Mouse (Mus musculus) c-Kit-negative CD71-positive TER-119-positive erythroid progenitor cells, embryonic 14.5 days (primary cell): ENCODE measurements around the gene Ttc39b.

Experiments
- DNase-seq: peaks from one replicate; pipeline ENCODE4 v3.0.0-alpha.2; 2013; ENCODE audit warnings: low read depth, low spot score

The Ttc39b gene

DNA sequence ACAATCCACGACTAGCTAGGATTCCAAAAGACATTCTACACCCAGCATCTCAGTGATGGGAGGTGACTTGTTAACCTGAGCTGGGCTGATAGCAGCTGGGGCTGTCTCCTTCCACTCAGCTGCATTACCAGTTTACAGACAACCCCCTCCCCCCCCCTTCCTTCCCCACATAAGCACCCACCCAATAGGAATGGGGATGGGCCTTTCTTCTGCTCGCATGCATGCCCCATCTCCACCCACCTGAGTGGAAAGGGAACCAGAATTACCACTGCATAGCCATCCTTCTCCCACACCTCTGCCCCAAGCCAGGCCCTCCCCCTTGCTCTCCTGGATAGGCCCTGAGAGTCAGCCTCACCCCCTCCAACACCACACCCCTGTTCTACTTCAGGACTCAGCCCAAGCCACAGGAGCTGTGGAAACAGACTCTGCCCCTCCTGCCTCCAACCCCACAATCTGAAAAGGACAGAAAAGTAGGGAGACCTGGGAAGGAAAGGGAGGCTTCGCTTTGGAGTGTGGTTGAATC, 6.2 kb downstream of the Ttc39b start:
- no peak for DNase-seq

DNA sequence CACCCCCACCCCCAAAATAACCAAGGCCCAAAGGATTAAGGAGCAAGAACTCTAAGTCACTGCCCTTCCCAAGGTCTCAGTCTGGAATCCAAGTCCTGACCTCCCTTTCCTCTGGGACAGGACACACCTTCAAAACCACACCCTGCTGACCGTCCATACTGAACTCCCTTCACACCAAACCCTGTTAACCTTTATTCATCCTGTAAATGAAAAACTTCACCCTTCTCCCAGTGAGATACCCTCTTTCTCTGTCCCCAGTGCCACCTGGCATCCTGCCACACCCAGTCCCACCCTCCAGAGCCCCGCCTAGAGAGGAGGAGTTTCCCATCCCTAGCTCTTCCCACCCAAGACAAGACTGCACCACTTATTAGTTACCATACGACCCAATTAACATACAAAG, 7.3 kb downstream of the Ttc39b start:
- no peak for DNase-seq

DNA sequence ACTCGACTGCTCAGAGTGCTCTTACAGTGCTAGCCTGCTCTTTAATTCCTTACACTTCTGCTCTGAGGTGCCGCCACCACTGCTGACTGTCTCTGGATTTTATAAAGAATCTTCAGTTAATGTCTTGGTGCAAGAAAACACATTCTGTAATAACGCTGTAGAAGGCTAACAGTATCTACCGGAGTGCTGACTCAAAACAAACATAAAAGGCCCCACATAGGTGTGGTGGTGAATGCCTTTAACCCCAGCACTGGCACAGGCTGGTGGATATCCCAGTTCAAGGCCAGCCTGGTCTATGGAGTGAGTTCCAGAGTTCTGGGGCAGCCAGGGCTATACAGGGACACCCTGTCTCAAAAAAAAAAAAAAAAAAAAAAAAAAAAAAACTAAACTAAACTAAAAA, 8.1 kb downstream of the Ttc39b start:
- DNase-seq = no peak

DNA sequence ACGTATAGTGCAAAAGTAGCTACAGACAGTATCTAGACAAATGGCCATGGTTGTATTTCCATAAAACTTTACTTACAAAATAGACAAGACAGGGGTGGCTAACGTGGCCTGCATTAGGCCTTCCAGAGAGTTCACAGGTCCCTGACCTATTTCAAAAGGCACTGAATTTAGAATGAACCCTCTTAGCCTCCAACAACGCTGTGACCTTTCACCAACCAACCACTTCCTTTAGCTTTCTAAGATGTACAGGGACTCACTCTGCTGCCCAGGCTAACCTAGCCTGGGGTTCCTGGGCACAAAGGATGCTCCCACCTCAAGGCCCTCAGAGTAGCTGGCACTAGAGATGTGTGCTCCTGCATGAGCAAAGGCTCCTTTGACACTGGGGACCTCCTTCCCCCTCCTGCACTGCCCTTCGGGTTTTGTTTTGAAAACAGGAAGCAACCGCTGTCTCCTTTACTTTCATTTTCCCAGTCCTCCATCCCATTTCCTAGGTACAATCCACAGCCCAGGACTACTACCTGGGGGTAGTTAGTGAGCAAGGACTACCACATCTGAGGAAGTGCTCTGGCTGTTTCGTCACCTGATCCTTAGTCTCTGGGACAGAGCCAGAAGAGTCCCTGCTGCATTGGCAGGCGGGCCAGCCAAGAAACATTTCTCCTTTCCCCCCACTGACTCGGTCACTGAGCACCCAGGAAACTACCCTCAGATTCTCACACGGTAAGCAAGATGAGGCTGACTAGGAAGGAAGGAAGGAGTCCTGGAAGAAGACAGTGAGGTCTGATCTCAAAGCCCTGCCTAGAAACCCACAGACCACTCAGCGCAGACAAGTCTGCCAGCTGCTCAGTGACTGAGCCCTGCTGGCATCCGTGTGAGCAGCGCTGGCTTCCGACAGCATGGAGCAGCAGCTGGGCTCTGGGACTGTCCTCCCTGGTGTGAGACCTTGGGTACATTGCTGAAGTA, 8.9 kb downstream of the Ttc39b start:
- DNase-seq = no peak

DNA sequence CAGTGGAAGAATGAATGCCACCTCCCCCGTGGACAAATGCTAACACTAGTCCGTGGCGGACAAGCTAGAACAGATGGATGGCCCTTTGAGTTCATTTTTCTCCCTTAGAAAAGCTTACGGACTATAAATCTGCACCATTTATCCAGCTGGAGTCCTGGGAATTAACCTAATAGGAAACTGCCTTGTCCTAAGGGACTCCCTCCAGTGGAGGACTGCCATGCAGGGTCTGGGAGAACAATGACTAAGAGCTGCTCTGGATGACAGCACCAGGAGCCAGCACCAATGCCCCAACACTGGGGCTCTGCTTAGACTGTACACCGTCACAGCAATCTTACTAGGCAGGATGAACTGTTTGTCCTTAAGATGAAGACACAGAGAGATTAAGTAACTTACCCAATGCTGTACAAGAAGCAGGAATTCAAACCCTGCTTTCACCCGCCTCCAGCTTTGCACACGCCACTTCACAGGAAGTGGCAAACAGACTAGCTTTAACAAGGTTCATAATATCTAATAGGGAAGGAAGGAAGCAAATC, 9.7 kb downstream of the Ttc39b start:
- DNase-seq = no peak

DNA sequence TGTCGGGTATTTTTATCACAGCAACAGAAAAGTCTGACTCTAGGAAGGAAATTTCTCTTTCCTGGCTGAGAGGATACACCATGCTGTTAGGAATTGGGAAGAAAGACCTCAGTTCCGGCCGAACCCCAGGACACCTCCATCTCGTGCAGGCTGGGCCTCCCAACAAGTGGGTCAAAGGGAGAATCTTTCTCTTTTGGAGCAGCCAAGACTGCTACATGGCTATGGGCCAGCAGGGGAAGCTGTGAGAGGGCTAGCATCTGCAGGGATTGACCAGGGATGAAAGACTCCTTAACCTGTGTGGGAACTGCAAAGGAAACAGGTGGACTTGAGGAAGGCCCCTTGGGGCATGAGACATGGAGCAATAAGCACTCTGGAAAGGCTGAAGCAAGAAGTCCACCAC, 11.7 kb downstream of the Ttc39b start:
- no peak for DNase-seq

DNA sequence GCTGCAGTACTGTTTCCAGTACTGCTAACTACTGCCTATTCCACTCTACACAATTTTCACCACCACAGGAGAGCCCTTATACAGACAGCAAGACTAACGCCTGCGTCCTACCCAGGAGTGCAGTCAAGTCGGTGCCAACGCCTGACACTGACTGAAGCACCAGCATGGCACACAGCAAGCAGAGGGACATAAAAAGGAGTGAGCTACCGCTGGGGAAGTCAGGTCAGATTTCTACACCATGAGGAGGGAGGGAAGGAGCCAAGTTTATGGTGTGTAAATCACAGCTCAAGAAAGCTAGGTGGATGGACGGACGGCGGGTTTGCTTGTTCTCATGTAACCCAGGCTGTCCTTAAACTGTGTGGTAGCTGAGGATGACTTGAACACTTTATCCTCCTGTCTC, 12.6 kb downstream of the Ttc39b start:
- no peak for DNase-seq

DNA sequence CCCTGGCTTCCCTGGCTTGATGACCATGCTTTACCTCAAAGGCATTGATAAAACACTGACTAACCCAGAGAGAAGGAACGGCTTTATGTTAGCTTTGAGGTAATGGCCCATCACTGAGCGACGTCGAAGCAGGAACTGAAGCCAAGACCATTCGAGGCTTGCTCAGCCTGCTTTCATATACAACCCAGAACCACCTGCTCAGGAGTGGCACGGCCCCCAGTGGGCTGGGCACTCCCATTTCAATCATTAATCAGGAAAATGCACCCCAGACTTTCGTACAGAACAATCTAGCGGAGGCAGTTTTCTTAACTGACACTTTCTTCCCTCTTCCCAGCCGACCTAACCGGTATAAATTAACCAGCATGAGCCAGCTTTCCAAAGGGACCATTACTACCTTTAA, 13.1 kb downstream of the Ttc39b start:
- DNase-seq = no peak

DNA sequence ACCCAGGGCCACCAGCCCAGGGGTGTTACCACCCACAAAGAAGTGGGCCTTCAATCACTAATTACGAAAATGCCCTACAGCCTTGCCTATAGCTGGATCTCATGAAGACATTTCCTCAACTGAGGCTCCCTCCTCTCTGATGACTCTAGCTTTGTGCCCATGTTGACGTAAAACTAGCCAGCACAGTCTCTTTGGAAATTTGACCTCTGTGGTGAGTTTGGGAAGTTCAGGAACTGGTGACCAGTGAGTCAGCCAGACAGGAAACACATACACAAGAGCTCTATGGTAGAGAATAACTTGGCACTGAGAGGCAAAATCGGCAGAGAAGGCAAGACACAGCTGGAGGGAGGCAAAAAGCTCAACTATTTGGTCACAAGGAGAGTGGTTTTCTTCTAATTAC, 15.1 kb downstream of the Ttc39b start:
- DNase-seq = no peak

DNA sequence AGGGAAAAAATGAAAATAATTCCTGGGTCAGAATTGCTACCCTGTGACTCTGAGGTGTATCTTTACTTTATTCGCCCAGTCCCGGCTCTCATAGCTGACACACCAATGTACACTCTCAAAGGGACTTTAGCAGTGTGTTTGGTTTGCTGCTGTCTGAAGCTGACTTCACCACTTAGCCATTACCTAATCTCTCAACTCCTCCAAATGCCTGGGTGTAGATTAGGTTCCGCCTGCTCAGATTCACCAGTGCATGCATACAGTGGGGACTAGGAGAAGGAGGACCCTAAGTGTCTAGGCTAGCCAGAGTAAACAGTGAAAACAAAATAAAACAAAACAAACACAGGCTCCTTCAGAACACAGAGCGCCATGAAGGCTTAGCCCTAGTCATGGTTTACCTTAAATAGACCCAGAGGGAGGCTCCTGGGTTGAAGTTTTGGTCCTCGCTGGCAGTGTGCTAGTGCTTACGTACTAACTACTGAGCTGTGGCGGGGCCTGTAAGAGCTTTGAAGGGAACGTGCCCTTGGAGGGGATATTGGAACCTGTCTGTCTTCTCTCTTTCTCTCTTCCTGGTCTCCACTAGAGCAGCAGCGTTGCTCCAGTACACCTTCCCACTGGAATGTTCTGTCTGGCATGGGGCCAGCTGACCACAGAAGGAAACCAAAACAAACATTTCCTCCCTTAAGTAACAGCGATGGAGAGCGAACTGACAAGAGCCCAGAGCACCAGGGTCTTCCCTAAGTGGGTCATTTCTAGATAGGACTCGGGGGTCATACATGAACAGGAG, 16.2 kb downstream of the Ttc39b start:
- no peak for DNase-seq

DNA sequence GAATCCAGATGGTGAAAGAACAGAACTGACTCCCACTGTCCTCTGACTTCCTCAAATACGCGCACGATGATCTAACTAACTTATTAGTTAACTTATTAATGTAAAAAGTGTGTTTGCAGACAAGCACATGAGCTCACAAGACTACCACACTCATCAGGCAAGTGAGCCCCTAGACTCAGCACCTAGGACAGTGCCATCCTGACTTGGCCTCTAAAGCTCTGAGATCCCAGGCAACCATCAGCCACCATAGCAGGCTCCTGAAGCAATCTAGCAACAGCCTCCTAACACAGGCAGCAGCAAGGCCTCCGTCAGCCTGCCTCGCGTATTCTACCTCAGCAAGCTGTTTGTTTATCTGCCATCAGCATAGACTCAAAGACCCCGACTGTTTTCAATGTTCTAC, 17.2 kb downstream of the Ttc39b start:
- DNase-seq = no peak

DNA sequence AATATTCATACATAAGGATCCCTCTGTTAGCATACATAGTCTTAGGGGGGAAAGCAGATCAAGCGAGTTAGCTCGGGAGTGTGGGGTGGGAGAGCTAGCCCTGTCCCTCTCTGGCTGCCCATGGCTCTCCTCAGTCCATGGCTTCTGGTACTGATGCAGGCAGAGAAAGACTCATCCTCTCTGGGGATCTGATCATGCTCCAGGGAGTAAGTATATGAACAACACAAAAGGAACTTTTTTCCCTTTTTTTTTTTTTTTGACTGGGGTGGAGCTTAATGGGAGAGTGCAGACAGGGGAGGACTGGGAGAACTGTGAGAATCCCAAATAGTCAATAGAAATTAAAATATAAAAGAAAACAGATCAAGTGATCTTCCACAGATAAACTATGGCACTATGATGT, 19.0 kb downstream of the Ttc39b start:
- DNase-seq = no peak

DNA sequence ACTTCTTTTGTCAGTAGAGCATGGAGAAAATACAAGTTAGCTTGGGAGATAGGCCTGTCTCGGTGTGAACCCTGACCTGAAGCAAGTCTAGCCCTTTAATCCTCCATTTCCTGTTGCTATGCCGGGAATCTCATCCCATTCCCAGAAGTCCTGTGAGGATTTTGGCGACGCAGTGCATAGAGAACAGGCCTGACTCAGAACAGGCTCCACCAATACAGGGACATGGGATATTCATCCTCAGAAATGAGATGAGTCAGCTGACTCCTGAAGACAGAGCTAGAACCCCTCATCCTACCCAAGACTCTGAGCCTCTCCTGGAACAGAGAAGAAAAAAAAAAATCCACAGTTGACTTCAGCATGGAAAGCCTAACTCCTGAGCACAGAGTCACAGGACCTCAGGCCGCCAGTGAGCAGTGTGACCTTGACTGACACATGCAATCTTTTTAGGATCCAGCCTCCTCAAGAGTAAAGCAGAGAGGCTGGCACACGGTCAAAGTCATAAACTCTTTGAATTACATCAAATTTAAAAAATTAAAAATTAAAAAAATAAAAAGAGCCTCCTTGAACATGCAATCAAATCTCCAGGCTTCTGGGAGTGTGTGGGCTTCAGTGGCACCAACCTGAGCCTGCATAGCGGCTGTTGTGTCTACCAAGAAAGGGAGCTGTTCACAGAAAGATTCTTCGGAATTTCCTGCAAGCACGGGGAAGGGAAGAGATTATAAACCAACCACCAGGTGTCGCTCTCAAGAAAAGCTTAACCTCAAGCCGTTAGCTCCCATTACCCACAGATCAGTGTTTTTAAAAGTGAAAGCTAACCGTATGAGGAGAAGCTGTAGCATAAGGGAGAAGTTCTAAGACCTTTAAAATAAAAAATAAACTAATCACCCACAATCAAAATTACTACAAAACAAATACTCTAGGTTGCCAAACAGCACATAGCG, 20.9 kb downstream of the Ttc39b start:
- peak; percentile 20 for DNase-seq

DNA sequence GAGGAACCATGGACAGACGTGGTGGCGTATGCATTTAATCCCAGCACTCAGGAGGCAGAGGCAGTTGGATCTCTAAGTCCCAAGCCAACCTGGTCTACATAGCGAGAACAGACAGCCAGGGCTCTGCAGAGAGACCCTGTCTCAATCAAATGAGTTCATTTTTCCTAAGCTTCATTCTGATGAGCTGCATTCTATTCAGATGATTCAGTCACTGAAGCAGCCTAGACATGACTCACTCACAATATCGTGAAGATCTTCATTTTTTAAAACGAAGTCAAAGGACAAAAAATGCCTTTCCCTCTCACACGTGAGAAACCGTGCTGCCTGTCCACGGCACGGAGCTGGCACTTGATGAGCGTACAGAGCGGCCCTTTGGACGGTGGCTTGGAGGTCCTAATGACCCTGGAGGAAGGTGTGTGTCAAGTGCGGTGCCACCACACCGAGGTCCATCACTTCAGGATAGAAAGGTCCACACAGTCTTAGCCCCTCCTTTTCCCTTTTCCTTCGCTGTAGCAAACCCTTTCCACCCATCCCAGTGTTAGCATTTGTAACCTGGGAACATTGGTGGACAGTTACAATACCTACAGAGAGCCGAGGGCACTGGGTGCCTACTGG, 21.8 kb downstream of the Ttc39b start:
- no peak for DNase-seq

DNA sequence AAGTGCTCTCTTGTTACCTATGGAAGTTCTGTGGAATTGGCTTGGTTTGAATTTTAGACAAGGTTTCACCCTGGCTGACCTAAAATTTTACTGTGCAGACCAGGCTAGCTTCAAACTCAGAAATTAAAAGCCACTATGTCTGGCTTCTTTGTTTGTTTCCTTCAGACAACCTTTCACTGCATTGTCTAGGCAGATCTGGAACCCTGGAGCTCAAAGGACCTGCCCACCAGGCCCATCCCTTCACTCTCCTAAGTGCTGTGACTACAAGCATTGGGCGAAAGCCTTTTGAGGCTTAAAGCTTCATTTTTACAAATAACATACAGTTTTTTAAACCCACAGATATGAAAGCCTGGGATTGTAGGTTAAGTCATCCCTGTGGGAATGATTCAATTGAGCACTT, 22.3 kb downstream of the Ttc39b start:
- DNase-seq = no peak

DNA sequence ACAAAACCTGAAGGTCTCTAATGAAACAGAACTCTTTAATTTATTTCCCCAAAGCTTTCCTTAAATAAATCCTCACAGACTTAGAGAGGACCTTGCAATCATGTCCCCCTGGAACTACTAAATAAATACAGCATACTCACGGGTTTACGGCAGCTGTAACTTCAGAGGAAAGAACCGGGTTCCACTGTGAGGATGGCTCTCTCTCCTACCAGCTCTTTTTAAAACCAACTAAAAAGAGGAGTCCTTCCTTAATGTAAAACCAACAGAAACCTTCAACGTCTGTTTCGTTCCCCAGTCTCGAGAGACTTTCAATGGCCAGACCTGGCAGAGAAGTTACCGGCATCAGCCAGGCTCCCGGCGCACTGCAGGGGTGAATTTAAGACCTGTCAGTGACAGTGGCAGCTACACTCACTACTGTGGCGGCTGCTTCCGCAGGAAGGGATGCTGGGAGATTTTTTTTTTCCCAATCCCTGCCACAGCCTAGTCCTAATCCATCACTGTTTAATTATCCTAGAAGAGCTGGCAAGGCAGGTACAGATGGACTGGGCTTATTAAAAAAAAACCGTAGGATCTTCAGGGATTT, 39.2 kb downstream of the Ttc39b start:
- DNase-seq = no peak

DNA sequence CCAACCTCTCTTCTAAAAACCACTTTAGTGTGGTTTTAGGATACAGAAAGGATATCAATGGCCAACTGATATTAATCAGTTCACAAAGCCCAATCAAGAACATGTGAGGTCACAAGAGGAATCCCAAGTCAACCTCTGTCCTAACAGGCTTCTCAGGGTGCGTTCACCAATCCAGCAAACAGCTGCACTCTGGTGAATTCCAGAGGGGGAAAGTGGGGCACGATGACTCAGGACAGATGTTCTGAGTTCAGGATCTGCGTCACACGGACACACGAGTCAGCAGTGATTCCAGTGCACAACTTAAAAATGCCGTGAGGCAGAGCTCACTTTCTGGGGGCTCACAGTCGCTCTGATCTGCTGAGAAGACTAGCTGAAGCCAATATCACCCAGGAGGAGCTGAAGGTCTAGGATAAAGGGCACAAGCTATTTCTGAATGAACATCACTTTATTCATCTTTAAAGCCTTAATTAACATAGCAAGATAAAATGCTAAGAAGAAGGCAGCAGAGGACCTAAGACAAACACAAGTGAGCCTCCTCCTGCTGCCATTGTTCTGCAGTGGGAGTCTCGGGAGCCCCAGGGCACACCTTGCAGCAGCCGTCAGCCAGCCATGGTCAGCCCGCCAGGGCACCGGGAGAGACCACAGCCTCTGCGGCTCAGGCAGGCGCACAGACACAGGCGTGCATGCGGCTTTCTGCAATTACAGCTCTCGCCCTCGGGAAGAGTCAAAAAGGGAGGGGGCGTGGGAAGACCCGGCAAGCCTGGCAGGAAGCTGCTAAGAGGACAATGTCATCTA, 39.9 kb downstream of the Ttc39b start:
- no peak for DNase-seq

DNA sequence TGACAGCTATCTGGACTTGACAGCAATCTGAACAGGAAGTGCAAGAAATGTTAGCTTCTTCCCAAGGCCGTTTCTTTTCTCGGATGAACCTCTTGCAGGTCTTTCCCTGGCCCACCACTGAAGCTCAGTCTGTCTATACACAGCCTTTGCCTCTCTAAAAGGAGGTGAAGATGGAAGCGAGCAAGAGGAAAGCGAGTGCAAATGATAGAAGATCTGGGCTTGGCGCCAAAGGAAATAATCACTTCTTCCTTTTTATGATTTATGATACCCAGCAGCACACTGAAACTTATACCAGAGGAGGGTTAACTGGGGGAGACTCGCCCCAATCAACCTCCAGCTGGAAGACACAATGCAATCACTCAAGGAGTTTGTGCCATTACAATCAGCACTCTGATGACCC, 41.6 kb downstream of the Ttc39b start:
- DNase-seq = no peak

DNA sequence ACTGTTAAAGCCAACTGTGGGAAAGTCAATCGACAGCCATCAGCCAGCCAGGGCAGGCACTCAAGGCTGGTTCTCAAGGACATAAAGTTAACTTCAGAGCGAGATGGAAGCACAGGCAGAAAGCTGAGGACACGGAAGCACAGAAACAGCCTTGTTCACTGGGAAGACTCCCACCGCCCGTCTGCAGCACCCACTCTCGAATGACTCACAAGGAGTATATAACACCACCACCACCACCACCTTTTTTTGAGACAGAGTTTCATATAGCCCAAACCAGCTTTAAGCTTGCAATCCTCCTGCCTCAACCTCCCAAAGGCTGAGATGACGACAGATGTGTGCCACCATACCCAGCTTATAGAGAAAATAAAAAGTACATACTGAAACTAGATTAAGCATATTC, 44.8 kb downstream of the Ttc39b start:
- DNase-seq = no peak

DNA sequence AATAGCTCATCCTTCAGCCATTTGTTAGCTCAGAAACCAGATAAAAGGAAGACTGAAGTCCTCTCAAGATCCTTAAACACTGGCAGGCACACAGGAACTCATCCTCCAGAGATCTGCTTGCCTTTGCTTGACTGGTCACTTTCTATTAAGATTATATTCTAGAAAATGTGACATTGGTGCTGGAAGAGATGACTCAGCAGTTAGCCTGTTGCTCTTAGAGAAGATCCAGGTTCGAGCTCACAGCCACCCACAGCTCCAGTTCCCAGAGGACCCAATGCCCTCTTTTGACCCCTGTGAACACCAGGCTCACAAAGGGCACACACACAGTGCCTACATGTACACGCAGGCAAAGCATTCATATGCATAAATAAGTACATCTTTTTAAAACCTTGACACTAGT, 49.8 kb downstream of the Ttc39b start:
- no peak for DNase-seq
